Mouse (Mus musculus) testis, postnatal 10 days (tissue): Measurements from ENCODE around the gene Rnf115.
"Not testable (repeated sequence)": the region's sequence is repeated elsewhere in the genome, so short reads cannot be mapped to it uniquely, and the experiment has no call there.

Experiments
- DNase-seq: peaks from one replicate; pipeline ENCODE4 v3.0.0; 2021; ENCODE audit warnings: low spot score

Rnf115 gene

GRCm38 (mm10) chr3:96707903-96708683 lies 19.4 kb upstream of the Rnf115 start, which contains the start of gene Nudt17:
Gene Nudt17, minus strand, starts transcription at chr3:96708562.
- DNase-seq = peak; percentile 93

GRCm38 (mm10) chr3:96708684-96709064 lies 18.8 kb upstream of the Rnf115 start:
- DNase-seq = no peak

- no peak for DNase-seq
Measured at GRCm38 (mm10) chr3:96714286-96714685, 13.2 kb upstream of the Rnf115 start.

- no peak for DNase-seq
Measured at GRCm38 (mm10) chr3:96715854-96716253, 11.6 kb upstream of the Rnf115 start.

GRCm38 (mm10) chr3:96719173-96719572 lies 8.3 kb upstream of the Rnf115 start:
- peak; percentile 72 for DNase-seq

- DNase-seq = no peak
Measured at GRCm38 (mm10) chr3:96727828-96728633, 567 bp downstream of the Rnf115 start.

- no peak for DNase-seq
Measured at GRCm38 (mm10) chr3:96728634-96729402, 1.4 kb downstream of the Rnf115 start.

- no peak for DNase-seq
Measured at GRCm38 (mm10) chr3:96729403-96729784, 1.9 kb downstream of the Rnf115 start.

- DNase-seq = no peak
Measured at GRCm38 (mm10) chr3:96730785-96731184, 3.3 kb downstream of the Rnf115 start.

GRCm38 (mm10) chr3:96733984-96734383 lies 6.5 kb downstream of the Rnf115 start:
- no peak for DNase-seq

GRCm38 (mm10) chr3:96735200-96735599 lies 7.7 kb downstream of the Rnf115 start:
- DNase-seq = no peak

GRCm38 (mm10) chr3:96737013-96737740 lies 9.7 kb downstream of the Rnf115 start:
- DNase-seq = no peak

GRCm38 (mm10) chr3:96737995-96738394 lies 10.5 kb downstream of the Rnf115 start:
- no peak for DNase-seq

- not testable (repeated sequence) for DNase-seq
Measured at GRCm38 (mm10) chr3:96740279-96740678, 12.8 kb downstream of the Rnf115 start.

- no peak for DNase-seq
Measured at GRCm38 (mm10) chr3:96744348-96744747, 16.9 kb downstream of the Rnf115 start.

GRCm38 (mm10) chr3:96746829-96747228 lies 19.4 kb downstream of the Rnf115 start:
- DNase-seq = no peak

GRCm38 (mm10) chr3:96755935-96756334 lies 28.5 kb downstream of the Rnf115 start:
- DNase-seq = no peak

GRCm38 (mm10) chr3:96757691-96758090 lies 30.2 kb downstream of the Rnf115 start:
- no peak for DNase-seq

- DNase-seq = no peak
Measured at GRCm38 (mm10) chr3:96759695-96760094, 32.2 kb downstream of the Rnf115 start.

GRCm38 (mm10) chr3:96764528-96764927 lies 37.1 kb downstream of the Rnf115 start:
- no peak for DNase-seq

- DNase-seq = no peak
Measured at GRCm38 (mm10) chr3:96769971-96770370, 42.5 kb downstream of the Rnf115 start.

- no peak for DNase-seq
Measured at GRCm38 (mm10) chr3:96772949-96773348, 45.5 kb downstream of the Rnf115 start.
